Mouse (Mus musculus) lung, postnatal 14 days (tissue): ENCODE results near the gene Figla.

Experiments
- DNase-seq: peaks from one replicate; pipeline ENCODE4 v3.0.0; 2021

Figla gene

DNA sequence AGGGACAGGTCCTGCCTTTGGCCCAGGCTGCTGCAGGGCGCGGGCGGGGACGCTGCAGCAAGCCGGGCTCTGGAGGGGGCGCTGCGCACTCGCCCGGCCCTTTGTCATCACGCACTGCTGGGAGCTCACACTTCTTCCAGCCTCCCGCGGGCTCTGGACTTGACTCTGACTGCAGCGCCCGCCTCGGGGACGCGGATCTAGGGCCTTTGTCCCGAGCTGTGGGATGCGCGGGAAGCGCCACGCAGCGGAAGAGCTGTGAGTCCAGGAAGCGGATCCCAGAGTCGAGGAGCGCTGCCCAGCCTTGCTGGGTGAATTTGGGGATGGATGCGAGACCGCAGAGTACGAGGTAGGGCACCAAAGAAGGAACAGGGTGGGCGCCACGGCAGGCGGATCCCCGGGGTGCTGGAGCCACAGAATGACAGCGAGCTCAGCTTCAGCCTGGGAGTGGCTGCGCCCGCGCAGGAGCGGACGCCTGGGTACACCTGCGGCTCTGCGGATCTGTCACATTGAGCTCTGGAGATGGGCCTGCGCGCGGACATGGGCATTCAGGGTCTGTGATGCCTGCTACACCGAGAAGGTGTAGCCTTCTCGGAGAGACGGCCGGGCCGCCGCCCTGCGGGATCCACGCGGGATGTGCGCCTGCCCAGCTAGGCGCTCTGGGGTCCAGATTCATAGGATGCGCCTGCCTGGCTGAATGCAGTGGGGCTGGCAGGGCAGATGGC lies 12.8 kb downstream of the Figla start, which contains the start of gene Add2:
Gene Add2, plus strand, starts transcription at position 81 of the 722 bp plus-strand sequence.
- no peak for DNase-seq

DNA sequence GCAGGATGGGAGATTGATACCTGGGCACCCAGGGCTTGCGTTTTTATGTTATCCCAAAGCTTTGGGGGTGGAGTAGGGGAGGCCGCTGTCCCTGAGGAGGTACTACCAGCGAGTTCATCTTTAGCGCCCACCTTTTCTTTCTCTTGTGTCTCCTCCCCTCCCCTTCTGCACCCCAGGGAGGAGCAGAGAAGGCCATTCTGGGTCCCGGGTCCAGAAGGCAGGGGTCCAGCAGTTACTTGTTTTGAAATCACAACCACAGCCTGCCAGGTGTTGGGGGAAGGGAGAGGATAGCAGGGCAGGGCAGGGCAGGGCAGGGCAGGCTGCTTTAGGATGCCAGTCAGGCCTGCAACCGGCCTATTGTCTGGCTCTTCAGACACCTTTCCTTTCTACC lies 13.3 kb downstream of the Figla start:
- DNase-seq: no peak

DNA sequence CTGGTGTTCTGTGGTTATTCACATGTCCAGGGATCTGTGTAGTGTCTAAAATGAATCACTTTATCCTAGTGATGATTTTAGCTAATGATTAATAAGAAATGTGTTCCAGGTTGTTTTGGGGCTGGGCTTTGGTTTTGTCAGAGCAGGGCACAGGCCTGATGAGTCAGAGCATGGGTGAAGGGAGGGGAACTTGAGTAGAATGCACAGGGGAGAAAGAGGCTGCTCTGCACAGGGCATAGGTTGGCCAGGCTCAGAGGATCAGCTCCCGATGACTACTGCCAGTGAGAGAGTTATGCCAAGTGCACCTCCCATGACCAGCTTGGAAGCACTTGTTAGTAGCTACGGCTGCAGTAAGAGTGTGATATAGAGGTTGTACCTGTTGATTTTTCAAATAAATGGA lies 15.6 kb downstream of the Figla start:
- DNase-seq: no peak

DNA sequence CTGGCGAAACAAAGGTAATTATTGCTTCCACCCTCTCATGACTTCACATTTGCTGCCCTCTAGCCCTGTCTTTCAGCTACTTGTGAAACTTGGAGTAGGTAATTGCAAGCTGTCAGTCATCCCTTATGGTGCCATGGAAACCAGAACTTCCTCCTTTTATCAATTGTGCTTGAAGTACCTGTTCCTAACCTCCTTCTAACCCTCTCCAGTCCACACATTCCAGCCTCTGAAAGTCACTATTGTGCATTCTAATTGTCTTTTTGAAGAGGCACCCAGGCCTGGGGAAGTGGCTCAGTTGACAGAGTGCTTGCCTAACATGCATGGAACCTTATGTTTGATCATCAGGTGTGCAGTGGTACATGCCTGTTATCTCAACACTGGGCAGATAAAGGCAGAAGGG lies 17.7 kb downstream of the Figla start:
- no peak for DNase-seq

DNA sequence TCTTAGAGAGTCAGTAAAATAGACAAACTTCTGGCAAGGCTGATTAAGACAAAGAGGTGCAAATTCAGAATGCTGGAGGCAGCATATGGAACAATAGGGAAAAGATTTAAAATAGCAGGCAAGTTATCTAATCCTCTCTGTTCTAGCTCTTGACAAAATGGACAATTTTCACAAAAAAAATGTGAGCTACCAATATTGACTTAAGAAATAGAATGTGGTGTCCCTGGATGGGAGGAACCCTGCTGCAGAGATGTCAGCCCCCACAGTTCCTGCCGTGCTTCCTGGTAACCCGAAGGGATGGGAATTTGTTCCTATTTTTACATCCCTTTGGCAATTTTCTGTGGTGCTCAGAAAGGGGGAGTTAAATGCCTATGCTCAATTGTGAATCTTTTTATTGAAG lies 22.9 kb downstream of the Figla start:
- no peak for DNase-seq

DNA sequence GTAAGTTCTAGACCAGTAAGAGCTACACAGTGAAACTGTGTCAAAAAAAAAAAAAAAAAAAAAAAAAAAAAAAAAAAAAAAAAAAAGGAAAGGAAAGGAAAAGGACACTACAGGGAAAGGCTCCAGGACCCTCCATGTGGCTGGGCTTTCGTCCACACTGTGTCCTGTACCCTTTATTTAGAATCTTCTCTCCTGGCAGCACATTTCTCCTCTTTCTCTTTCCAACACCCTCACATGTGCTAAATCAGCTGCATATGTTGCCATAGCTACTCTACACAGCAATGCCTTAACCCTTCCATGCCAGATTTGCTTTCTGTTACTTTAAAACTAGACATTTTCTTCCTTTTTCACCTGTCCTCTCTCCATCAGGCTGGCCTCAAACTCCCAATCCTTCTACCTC lies 24.2 kb downstream of the Figla start:
- no peak for DNase-seq

DNA sequence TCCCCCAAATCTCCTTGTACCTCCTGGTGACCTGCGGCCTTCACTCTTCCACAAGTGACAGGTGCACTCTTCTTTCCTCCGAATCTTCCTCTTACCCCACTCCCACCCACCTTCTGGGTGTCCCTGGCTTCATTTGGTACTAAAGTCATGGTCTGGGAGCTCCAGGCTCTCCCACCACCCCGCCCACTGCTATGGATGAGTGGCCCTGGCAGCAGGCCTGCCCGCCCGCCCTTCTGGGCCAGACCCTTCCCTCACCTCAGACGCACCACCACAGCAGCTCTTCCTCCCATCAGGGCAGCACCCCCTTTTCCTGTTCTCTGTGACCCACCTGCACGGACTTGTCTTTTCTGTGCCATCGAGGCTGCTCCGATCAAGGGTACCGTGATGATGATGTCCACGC lies 31.5 kb downstream of the Figla start:
- DNase-seq: no peak

DNA sequence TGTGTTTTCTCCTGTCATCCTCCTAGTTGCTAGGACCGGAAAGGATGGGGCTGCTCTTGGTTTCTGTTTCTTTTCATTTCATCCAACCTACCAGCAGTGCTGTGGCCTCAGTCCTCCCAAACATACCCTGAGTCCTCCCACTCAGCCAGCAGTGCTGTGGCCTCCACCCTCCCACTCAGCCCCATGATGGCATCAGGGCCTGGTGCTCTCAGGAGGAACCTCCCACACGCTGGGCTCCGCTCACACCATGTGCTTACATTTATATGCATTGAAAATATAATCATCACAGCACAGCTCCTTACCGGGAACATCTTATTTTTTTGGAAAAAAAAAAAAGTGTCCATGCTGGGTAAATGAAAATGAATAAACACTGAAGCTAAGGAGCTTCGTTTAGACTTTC lies 32.5 kb downstream of the Figla start:
- DNase-seq: no peak

DNA sequence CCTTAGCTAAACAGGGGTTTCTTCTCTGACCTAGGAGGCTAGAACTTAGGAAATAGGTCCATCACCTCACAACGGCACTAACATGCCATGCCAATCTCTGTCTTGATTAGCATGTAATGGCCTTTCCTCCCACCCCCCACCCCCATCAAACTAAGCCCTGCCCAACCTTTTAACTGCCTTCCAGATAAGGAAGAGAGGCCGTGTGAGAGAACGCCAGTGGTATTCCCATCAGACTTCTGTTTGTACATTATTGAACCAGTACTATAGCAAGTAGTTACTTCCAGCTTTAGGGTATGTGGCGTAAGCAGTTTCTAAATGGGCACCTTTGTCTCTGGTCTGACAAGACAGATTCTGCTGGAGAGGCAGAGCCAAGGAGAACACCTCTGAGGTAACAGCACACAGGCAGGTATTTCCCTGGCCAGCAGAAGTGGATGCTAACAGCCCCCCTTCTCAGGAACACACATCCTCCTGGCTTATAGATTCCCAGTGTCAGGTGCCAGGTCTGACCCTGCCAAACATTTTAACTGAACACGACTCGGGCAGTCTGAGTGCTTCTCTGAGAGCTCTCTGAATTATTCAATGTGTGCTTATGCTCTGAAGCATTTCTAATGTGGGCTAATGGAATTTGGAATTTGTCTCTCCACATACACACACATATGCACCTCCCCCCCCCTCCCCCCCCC lies 34.8 kb downstream of the Figla start:
- DNase-seq: peak; percentile 6

DNA sequence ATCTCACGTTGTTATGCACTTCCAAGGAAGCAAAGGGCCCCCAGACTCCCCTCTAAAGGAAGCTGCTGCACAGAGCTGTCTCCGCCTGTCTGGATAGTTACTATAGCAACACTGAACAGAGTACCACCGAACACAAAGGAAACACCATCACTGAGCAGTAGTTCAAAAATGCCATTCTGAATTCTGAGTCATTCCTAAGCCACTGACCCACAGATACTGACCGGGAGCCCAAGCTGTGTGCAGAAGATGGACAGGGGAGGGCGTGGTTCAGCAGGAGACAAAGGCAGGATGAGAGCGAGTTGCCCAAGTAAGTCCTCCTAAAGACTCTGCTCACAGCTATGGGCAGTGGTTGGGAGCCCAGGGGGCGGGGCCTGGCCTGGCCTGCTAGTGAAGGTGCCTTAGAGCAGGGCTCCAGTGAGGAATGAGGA lies 36.1 kb downstream of the Figla start:
- peak; percentile 1 for DNase-seq

DNA sequence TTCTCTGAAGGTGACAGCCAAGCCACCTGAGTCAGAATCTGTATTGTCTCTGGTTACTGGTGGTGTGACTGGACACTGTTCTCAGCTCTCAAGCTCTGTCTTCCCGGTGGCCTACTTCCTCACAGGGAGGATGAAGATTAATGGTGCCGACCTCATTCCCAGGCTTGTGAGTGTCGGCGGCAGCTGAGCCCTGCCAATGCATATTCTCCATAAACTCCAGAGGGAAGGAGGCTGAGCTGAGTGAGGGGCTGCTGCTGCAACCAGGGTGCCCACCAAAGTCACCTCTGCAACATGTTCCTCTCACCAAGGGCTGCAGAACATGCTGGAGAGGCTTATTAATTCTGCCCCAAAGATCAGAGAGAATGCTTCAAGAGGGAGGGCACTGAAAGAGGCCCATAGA lies 36.6 kb downstream of the Figla start:
- DNase-seq: no peak

DNA sequence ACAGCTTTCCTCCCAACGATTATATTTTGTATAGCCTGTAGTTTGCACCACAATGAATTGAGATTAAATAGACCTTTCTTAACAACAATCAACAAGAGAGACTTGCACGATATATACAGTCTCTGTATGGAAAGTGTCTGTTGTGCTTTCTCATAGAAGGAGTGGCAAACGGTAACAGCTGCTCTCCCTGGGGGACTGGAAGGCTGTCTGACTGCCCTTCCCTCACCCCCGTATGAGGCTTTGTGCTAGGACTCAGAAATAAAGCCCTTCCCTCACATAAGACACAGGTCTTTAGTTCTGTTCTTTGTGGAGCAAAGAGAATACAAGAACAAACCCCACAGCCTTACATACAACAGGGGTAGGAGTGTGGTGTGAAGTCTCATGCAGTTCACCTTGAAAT lies 37.1 kb downstream of the Figla start:
- no peak for DNase-seq

DNA sequence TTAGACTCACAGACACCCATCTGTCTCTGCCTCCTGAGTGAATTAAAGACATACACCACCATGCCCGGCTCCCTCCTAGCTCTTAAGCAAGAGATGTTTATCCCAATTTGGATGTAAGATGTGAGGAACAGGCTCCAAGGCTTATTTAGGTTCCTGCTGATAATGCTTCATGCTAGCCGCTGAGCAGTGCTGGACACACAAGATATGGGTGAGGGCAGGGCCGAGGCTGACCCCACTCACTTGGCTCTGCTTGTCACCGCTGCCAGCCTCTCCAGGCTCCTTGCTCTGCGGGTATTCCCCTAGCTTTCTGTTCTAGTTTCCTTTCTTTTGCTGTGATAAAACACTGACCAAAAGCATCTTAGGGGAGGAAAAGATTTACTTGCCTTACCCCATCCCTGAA lies 37.6 kb downstream of the Figla start:
- no peak for DNase-seq

DNA sequence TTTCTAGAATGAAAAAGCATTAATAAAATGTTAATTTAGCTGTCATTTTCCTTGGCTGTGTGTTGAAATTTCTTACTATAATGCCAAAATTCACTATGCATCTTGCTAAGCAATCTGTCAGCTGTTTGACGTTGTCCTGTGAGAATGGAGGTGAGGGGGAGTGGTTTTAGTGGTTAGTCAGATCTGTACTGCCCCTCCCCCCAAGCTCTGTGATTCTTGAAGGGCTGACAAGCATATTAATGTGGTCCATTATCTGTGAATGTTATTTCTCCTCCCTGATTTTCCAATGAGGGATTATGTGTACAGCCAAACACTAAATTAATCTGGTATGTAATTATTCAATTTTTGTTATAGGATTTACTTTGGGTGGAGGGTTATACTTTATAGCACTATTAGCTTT lies 42.5 kb downstream of the Figla start:
- no peak for DNase-seq

DNA sequence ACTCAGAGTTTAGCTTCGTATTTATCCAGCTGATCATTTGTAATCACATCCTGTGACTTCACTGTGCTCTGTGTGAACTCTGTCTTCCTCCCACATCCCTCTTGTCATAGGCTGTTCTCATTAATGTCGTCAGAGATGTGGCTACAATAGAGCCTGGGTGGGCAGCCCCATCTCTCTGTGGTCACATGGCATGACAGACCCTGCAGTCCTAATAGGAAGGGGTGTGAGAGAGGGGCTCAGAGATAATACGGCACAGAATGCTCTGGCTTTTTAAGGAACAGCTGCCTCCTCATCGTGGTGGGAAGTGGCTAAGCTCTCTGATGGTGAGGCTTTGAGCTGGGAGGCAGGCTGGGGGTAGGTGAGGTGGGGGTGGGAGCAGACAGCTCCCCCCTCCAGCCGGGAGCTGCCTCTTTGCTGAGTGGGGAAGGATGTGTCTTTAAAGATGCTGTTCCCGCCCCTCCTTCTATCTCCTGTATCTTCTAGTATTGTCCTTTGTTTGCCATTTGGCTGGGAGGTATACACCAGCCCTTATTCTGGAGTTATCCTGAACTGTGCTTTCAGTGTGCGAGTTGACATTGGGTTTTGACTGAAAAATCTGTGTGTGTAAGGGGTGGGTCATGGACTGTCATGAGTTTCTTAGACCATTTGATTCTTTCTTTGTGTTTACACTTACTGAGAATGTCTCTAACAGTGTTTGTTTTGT lies 43.3 kb downstream of the Figla start:
- DNase-seq: no peak

DNA sequence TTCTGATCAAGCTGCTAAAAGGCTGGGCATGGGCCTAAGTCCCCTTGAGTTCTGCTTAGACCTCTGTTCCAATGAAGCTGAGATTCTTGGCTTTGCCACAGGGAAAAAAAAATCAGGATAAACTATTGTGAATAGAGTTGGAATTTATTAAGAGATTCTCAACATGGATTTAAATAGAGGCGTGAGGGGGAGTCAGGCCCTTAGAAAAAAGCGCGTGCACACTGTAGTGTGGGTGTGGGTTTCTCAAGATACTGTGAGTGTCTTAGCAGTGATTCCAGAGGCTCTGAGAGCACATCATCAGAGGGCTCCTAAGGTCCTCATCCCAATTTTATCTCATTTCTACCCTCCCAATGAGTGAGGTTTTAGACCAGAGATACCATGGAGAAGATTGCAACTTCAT lies 44.2 kb downstream of the Figla start:
- DNase-seq: no peak

DNA sequence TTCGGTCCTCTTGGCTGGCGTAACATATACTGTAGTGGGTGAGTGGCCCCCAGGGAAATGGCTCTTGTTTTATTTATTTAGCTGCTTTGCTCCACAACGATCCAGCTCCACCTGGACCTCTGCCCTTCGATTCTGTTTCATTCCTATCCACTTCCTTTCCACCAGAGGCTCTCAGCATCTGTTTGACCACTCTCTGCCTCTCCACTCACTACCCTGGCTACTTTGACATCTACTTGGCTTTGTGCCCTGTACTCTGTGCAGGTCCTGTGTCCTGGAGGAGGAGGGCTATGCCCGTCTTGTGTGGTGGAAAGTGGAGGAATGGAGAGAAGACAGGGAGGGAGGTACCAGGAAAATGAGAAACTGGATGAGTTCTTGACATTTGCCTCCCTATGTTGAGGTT lies 46.3 kb downstream of the Figla start:
- DNase-seq: no peak

DNA sequence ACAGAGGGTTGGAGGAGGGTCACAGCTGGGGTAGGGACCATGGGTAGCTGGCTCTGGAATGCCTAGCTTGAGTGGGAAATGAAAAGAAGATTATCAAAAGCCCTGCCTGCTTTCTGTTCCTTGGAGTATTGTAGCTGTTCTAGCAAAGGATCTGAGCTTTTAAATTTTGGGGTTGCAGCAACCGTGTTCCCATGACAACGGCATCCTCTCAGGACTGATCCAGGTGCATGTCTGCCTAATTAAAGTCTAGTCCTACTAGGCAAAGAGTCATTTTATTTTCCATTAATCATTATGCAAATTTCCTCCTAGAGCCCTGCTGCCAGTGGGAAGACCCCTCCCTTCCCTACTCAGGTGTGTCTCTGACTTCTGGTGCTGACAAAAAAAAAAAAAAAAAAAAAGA lies 46.7 kb downstream of the Figla start:
- no peak for DNase-seq

DNA sequence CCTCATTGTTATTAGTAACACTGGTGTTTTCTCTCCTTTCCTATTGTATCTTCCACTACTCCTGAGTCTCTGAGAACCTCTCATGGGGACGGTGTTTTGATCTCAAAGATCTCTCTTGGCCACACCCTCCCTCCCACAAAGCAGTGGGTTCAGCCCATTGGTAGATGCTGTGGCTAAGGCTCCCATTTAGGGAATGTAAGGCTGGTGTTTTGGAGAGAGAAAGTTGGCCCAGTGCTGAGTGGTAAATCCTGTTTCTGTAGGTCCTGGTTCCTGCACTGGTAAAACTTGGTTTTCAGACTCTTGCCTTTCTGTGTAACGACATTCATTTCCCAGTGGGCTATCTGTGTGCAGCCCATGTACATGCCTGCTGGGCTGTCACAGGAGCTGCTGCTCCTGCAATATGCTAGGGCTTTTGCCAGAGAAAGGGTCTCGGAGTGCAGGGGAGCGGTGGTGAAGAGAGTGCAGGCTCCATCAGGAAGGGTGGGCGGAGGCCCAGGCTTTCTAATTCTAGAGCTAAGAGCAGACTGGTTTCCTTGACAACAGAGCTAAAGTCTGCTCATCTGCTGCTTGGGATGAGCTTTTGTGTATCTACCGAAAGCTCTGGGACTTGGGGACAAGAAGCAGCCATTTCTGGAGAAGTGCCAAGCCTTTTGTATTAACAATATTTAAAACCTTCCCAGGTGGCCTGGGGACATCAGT lies 48.5 kb downstream of the Figla start:
- DNase-seq: no peak

DNA sequence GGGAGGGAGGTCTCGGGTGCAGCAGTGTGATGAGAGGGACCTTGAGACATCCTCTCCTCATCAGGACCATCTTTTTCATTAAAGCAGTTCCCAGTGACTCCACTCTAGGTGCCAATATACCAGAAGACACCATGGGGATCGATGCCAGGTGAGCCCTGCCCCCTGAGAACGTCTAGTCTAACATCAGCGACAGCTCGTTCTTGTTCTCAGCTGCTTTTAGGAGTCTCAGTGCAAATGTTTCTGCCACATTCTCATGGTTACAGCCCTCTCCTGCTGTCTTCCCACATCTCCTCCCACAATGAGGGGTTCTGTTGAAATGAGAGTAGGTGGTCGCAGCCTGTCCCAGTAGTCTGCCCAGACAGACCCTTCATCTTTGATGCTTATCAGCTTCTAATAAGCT lies 50.8 kb downstream of the Figla start:
- DNase-seq: no peak

DNA sequence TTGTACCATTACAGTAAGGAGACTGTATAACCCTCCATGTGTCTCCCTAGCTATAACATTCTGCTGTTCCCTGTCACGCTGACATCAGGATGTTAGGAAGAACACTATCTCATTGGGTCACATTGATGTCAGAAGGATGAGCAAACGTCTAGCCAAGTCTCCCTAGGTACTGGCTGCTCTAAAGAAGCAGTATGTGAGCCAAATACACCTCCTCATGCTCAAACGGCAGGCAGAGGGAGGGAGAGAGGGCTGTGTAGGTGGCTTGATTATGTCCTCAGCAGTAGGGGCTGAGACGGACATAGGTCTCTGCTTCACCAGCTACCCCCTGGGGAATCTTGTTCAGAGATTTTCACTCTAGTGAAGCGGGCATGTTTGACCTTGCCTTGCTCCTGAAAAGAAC lies 51.2 kb downstream of the Figla start:
- no peak for DNase-seq

DNA sequence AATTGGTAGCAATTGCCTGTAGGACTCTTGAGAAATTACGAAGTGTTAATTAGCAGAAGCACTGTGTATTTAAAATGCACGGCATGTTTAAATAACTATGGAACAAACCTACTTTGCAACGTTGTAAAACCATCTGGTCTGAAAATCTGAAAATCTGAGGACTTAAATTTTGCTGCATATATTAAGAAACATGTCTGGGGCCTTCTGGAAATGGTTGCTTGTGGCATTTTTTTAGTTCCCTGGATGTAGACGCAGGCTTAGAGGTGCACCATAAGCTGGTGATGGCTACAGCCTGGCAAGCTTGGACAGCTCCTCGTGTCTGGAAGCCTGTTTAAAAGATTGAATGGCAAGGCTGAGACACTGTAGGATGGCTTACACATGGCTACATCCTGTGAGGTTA lies 53.0 kb downstream of the Figla start:
- DNase-seq: no peak

DNA sequence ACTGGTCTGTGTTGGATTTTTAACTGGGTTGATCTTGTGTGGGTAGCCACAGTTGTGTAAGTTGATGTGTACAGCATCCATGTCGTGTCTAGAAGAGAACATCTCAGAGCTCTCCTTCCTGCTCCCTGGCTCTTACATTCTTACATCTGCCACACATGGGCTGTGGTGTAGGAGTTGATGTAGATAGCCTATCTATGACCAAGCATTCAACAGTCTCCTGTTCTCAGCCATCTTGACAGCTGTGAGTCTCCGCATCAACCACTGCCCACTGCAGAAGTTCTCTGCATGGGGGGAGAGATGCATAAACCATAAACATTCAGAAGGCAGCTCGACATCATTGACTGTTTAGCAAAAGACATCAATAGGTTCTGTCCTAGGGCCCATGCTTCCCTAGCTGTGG lies 53.9 kb downstream of the Figla start:
- DNase-seq: no peak

DNA sequence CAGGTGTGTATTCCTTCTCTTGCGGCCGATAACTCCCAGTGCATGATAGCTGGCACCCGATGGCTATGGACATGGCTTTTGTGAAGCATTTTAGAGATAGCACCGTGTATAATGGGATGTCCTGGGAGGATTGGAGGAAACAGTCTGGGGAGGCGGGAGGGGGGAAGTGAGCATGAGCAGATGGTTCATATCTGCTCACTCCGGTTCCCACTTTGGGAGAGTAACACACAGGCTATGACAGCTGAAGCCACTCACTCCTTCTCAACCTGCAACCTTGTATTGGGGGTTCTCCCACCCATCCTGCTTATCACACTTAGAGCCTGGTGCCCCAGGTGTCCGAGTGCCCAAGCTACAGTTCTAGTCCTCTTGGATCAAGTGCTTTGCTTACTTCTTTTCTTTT lies 54.3 kb downstream of the Figla start:
- DNase-seq: no peak
